Mouse (Mus musculus) heart, postnatal 0 days (tissue): ENCODE data around the gene Syn3.

ENCODE experiments used
- CTCF ChIP-seq: IDR thresholded peaks from 2 replicates; pipeline ENCODE4 v1.5.1; 2016; ENCODE audit warnings: antibody characterized with exemption, control low read depth, low read depth
- EP300 ChIP-seq: IDR thresholded peaks from 2 replicates; pipeline ENCODE4 v1.6.1; 2016; ENCODE audit warnings: antibody characterized with exemption, low read depth

DNA sequence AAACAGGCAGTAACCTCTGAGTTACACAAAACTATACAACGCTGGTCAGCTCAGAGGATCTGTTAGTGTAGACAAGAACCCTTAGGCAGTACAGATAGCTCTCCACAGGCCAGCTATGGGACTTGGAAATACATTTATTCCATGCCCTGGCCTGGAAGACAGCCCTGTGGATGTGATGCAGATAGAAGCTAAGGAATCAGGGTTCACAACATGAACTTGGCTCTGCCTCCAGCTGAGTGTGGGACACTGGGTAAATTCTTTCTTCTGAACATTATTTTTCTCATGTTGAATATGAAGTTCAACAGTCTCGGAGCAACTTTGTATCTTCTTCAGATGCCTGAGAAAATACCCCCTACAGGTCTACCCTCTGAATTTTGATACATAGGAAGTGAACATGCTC lies 201.4 kb downstream of the Syn3 start:
- TF ChIP-seq CTCF (no peak), EP300 (no peak)
